Mouse (Mus musculus) heart, adult 2 months (tissue): ENCODE measurements around the gene Stim1.

ENCODE experiments used
- CTCF ChIP-seq: fragments of 200-600 bp; IDR thresholded peaks from 2 replicates; pipeline ENCODE4 v1.8.1; 2022; ENCODE audit warnings: antibody characterized with exemption, mild to moderate bottlenecking, moderate library complexity
- EP300 ChIP-seq: fragments of 200-500 bp; IDR thresholded peaks from 2 replicates; pipeline ENCODE4 v1.6.1; 2011; ENCODE audit warnings: low read depth, low read length, control low read depth; ENCODE audit not compliant: insufficient read depth
- POLR2A ChIP-seq: fragments of 200-500 bp; IDR thresholded peaks from 2 replicates; pipeline ENCODE4 v1.6.1; 2011; ENCODE audit warnings: mild to moderate bottlenecking, low read depth, low read length, control low read depth; ENCODE audit not compliant: insufficient read depth

GRCm38 (mm10) chr7:102353420-102353819 is 85.8 kb downstream of the Stim1 start:
- TF ChIP-seq CTCF (no peak), EP300 (no peak), POLR2A (no peak)
